Mouse (Mus musculus) cerebellum, adult (tissue): Measurements from ENCODE around the gene Nt5dc1.
"Not testable (repeated sequence)": the region's sequence is repeated elsewhere in the genome, so short reads cannot be mapped to it uniquely, and the experiment has no call there.

Experiments
- ATAC-seq: cut with Nextera tagmentation; 2 replicates; pipeline ENCODE4 v1.9.2; 2017; ENCODE audit warnings: mild to moderate bottlenecking, moderate library complexity, mixed read lengths; ENCODE audit not compliant: insufficient number of reproducible peaks, low FRiP score, low TSS enrichment

Nt5dc1 gene

DNA sequence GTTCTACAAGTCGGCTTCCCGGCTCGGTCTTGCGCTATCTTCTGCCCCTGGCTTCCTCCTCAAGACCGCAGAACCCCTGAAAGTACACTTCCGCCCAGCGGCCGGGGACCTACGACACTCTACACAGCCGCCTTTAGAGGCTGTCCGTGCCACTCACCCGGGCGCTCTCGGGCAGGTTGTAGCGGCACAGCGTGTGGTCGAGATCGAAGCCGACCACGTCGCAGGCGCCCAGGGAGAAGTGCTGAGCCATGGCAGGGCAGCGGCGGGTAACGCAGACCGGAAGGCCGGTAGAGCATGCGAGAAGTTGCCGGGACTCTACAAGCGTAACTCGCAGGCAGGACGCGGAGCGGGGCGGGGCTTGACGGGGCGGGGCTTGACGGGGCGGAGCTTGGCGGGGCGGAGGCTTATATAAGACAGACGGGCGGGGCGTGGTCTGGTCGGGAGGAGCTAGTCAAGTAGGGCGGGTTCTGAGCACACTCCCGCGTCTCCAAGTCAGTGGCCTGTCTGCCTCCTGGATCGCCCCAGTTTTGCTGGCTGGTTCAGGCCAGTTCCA lies at the start of gene Nt5dc1:
Nt5dc1 (minus strand) TSS at position 349 of the 553 bp plus-strand sequence.
- ATAC-seq, result peak; percentile 96

DNA sequence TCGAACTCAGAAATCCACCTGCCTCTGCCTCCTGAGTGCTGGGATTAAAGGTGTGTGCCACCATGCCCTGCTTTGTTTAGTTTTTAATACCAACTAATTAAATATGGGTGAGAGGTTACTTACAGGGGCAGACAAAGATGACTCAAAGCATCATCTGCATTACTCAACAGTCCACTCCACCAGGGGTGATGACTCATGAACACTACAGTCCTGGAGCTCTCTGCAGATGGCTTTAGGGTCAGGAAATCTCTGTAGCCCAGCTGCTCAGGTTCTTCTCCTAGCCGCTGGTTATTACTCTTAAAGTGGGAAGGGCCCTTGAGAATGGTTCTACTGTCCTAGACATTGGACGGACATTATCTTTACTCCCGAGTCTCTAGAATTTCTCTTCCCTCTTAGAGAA lies 46.0 kb upstream of the Nt5dc1 start:
- ATAC-seq, result no peak

DNA sequence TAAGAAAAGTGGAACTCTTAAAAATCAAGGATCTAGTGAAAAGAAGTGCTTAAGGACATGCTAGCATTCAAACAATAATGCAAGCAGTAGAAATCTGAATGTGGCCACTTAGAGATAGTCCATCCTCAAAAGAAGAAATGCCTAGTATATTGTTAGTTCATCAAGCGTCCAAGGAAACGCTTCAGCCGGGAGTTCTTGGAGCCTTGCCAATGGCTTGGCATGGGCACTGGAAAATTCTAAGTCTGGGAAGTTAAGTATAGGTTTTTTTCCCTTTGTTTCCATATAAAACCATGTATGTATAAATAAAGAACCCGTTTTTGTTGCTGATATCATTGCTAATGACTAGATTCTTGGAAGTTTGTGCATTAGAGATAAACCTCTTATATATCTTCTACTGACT lies 43.1 kb upstream of the Nt5dc1 start:
- no peak for ATAC-seq

DNA sequence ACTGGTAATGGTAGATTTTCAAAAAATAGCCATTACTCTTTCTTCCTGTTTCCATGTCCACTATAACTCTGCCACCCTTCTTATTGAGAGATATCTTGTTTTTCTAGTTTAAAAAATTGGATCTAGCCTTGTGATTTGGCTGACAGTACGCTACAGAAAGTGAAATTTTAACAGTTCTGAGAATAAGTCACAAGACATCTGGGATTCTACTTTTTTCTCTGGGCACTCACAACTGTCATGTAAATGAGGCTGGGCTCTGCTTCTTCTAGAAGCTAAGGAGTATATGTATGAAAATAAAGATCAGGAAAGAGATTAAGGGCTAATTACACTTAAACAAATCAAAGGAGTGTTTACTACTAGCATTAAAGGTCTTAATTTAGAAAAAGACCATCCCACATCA lies 31.1 kb upstream of the Nt5dc1 start:
- no peak for ATAC-seq

DNA sequence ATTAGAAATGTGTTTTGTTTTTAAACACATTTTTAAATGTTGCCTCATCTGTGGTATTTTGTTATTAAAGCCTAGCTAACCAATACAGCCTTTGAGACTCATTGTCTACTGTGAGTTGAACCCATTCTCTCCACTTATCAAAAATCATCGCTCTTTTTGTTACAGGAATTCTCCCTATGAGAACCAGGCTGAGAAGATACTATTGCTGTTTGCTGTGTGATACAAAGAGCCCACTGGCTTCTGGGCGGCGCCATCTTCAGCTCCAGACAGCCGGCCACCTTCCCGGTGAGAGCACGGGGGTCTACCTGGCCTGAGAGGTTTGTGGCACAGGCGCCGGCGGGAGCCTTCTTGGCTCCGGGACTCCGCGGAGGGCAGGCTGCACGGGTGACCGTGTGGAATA lies 15.8 kb upstream of the Nt5dc1 start:
- not testable (repeated sequence) for ATAC-seq

DNA sequence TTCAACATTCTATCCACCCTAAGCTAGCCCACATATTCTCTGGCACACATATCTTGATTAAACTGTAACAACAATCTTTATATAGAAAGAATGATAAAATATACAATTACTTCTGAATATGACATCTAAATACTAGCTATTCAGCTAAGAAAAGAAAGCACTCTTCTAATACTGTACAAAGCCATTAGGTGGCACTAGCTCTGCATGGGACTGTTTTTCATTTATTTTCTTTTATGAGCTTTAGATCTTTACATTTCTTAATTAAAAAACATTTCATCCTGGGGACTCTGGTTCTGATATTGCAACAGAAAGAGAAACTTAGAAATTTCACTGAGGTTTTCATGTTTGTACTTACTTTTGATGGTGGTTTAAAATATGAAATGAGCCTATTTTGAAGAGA lies 13.4 kb upstream of the Nt5dc1 start:
- ATAC-seq, result no peak

DNA sequence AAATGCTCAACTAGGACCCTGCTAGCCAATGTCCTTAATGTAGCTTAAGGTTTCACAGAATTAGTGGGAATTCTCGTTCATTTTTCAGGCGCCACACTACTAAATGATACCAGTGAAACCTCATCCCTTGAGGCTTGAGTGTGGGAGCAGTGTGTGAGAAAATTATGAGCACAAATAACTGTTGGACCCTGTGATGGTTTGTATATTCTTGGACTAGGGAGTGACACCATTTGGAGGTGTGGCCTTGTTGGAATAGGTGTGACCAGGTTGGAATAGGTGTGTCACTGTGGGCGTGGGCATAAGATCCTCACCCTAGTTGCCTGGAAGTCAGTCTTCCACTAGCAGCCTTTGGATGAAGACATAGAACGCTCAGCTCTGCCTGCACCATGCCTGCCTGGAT lies 442 bp upstream of the Nt5dc1 start:
- ATAC-seq, result not testable (repeated sequence)

DNA sequence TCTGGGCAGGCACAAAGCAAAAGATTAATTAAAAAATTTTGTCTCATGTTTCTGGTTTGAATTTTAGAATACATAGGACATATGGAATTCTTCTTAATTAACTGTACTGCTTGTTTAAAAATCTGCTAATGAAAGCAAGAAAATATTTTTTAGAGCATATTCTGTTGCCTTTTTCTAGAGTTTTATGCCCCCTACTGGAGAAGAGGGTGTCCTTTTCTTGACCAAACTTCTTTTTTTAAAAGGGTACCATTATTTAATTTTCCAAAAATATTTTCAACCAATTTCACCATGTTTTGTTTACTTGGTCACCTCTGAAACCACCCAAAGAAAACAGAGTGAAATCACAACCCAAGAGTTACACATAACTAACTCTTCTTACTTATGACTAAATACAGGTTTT lies 19.1 kb downstream of the Nt5dc1 start:
- ATAC-seq, result no peak

DNA sequence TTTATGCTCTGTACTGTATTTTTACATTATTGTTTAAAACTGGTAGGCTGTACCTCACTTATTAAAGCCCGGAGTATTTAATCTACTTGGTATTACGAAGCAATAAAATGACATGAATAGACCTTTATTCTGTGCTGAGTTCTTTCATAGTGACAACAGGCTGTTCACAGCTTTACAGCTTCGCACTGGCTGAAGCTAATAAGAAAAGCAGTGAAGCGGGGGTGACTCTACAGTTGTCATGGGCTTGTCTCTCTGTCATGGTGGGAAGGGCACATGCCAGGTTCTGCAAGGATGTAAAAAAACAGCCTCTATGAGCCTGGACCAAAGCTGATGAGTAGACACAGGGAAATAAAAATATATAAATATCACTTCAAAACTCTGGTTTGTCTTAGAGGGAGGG lies 21.4 kb downstream of the Nt5dc1 start:
- no peak for ATAC-seq

DNA sequence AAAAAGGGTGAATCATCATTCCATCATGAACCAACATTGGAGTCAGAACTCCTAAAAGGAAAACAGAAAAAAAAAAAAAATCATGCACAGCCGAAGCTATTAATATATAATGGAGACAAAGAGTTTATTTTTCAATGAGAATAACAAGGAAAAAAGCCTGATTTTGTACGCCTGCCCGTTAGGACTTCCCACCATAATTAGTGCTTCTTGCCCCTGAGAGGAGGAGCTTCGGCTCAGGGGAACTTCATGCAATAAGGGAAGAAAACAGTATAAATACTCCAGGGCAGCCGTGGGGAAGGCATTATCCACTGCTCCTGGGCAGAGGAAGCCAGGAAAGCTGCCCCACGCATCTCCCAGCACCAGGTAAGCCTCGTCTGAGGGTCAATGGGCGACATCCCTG lies 28.7 kb downstream of the Nt5dc1 start, which contains the start of gene Col10a1:
Col10a1 (plus strand) TSS at position 301 of the 400 bp plus-strand sequence.
- ATAC-seq, result no peak

DNA sequence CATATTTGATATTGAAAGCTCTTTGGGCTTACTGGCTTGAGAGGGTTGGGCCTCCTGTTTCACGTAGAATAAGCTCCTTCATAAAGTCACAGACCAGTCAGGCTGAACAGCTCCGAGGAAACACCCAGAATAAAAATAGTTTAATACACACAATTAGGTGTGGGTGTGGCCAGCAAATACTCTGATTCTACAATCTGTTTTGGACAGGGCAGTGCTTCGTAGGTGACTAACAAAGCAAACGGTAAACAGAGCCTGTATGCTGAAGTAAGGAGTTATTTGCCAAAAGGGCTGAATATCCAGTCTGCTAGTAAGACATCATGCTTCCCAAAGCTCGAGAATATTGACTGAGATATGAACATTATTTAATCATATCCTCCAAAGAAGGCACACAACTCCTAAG lies 32.7 kb downstream of the Nt5dc1 start:
- ATAC-seq, result no peak

DNA sequence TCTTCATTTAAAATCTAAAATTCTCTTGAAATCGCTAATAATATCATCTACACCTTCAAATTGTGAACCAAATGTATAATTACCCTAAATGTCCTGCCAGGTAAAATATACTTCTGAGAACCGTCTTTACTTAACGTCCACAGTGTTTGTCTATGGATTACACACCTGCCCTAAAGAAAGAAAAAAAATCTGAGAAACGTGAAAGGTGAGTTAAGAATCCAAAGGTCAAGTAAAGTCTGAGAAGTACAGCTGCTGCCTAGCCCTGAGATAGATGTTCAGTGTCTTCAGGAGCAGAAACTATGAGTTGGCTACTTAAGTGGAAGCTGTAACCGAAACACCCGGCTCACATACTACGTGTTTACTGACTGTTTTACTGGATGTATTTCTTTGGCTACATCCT lies 45.0 kb downstream of the Nt5dc1 start:
- no peak for ATAC-seq

DNA sequence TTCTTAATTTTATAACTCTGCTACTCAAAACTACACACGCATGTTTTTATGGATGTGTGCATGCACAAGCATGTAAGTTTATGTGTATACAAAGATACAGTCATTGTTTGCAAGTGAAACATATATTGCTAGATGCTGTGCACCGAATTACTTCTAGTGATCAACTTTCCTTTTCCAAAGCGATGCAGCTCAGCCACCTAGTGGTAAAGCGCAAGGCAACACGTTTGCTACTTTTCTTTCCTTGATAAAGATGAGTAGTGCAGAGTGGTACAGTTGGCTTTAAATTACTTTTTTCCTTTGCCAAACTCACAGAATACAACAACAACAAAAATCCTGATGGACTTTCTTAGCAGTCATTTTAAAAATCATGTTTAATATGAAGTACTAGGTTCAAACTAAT lies 50.2 kb downstream of the Nt5dc1 start:
- ATAC-seq, result no peak

DNA sequence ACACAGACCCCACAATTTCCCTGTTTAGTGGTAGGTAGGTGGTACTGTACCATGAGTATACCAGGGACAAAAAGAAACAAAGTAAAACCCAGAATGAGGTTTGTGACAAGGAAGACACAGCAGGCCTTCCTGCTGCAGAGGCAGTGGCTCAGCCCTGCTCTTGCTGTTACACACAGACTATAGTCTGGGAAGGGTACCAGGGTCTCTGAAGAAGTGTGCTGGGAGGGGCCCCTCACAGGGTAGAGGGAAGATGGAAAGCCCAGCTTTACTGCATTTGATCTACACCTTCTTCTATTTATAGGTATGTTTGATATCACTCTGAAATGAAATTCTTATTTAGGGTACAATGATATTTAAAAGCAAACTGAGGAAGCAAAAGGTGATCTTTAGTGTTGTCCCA lies 54.6 kb downstream of the Nt5dc1 start:
- no peak for ATAC-seq

DNA sequence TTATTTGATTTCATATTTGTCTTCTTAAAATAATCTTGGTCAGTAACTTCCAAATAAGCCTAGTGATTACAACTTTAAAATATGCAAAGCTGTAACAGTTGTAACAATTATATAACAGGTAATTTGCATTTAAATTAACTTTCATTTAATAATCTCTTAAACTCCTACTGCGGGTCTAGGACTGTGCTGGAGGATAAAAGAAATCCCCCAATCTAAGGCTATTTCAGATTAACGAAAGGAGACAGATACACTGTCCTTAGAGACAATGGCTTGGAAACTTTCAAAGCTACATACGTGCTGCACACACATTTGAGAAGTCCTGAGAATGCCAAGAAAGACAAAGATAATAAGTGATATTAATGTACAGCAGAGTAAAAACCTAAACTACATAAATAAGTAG lies 60.1 kb downstream of the Nt5dc1 start:
- no peak for ATAC-seq

DNA sequence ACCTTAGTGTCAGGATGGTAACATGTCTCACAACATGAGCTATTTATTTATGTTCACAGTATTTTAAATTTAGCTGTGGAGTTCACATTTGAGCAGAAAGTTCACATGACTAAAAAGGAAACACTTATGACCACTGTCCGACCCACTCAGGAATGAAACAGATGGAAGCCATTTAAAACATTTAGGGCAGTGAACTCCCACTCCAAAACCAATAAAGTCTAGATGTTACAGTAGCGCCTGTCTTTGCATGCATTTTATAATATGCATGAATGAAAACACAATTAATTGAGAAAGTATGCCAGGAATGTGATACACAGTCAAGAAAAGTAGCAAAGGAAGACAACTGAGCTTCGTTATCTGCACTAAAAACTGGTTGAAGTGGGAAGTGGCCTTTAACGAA lies 66.2 kb downstream of the Nt5dc1 start:
- no peak for ATAC-seq

DNA sequence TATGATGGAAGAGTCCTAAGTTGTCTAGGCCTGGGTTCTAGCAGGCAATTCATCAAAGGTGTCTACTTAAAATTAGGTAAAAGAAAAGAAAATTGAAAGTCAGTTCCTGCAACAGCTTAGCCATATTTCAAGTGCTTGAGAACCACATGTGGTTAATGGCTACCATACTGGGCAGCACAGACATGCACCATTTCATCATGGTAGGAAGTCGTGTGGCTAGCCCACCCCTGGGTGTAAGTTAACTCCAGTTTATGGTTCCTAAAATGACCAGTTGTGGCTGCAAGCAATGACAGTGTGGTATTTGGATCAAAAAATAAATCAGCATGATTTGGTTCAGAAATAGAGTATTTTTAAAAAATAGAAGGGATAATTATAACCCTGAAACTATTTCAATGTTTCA lies 76.5 kb downstream of the Nt5dc1 start:
- no peak for ATAC-seq

DNA sequence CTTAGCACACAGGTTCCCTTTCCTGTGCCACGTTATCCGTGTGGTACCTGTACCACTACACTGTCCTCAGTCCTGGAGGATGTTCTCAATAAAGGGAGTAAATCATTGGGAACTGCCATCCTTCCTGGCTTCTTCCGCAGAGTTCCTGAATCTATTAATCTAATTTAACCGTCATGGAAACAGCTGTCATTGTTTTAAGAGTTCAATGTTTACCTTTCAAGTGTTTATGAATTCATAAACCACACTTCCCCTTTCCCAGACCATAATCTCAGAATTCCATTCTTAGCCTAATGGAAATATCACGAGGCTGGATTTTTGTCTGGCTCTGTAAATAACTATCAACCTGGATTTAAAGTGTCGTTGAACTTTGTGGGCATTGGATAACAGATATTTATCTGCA lies 77.3 kb downstream of the Nt5dc1 start:
- ATAC-seq, result no peak

DNA sequence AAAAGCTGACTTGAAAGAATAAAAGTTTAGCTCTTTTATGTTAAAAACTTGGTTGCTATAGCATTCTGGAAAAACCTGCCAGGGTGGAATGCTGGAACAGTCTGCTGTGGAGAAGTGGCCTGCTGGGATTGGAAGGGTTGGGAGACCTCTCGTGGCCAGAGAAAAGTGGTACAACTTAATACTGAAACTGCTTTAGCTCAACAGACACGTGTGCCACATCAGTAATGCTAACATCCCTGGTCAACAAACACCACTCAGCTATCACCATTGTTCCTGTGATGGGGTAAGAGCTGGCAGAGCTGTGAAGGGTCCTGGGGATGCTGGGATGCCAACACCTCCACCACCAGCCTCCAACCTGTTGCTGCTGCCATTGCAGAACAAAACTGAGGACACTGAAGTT lies 90.0 kb downstream of the Nt5dc1 start:
- peak; percentile 92 for ATAC-seq

DNA sequence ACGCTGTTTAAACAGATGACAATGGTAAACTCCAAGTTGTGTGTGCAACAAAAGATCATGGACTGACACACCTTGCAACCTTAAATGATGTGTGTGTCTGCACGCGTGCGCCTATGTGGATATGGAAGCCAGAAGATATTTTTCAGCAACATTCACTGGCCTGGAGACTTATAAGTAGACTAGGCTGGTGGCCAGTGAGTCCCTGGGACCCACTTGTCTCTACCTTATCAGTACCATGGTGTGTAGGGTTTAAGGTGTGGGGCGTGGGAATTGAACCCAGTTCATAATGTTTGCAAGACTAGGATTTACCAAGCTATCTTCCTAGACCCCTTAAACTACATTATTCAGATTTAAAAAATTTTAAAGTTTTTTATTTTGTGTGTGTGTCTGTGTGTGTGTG lies 91.2 kb downstream of the Nt5dc1 start:
- ATAC-seq, result no peak

DNA sequence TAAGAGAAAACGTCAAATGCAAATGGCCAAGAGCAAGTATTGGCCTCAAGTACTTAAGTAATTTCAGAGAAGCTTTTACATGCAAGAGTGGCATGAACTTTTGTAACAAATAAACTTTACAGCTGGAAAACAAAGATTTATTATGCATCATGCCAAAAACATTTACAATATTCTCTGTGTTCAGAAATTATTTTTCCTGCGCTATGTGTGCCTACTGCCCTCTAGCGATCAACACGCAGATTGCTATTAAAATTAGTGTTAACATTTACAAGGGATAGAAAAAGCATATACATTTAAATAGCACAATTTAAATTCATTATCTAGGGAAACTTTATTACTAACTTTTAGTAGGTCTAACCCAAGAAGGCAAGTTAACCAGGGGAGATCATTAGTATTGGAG lies 91.7 kb downstream of the Nt5dc1 start:
- ATAC-seq, result no peak

DNA sequence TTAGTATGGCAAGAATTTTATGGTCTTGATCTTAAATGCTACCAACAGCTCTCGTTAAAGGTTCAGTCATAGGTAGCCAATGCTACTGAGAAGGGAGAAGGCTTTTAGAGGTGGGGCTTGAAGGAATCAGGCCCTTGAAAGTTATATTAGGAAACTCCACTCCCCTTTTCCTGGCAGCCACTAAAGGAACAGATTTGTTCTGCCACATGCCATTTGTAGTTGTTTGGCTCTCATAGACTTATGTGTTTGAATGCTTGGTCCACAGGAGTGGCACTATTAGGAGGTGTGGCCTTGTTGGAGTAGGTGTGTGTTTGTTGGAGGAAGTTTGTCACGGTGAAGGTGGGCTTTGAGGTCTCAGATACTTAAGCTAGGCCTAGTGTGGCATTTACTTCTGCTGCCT lies 97.5 kb downstream of the Nt5dc1 start:
- ATAC-seq, result no peak

DNA sequence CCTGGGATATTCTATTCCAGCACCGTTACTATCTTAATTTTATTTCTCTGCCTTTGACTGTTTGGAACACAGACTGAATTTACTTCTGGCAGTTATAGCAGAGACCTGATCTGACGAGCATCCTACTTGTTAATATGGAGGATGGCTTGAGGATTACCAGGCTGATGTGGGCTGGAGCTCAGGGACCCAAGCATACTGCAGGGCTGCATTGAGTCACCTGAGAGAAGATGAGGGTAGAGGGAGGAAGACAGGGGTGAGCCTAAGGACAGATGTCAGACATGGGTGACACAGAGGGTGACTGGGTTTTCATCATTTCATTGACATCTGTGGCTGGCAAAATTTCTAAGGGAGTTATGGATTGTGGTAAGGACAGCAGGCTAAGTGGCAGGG lies 101.1 kb downstream of the Nt5dc1 start:
- ATAC-seq, result peak; percentile 50
